Mouse (Mus musculus) hindlimb bud, embryonic 11.5 days (tissue): Measurements from ENCODE around the gene Depdc1b.

ENCODE experiments used
- DNase-seq: peaks from one replicate; pipeline ENCODE4 v3.0.0-alpha.2; 2012; ENCODE audit warnings: low read depth, low spot score; ENCODE audit errors: extremely low spot score

The Depdc1b gene

GRCm38 (mm10) chr13:108431776-108432175 is 115.6 kb downstream of the Depdc1b start:
- no peak for DNase-seq

- no peak for DNase-seq
Observed at GRCm38 (mm10) chr13:108435687-108436086, 119.6 kb downstream of the Depdc1b start.

- DNase-seq: no peak
Observed at GRCm38 (mm10) chr13:108437424-108437823, 121.3 kb downstream of the Depdc1b start.

- no peak for DNase-seq
Observed at GRCm38 (mm10) chr13:108439012-108439411, 122.9 kb downstream of the Depdc1b start.

GRCm38 (mm10) chr13:108448348-108448931 is 132.3 kb downstream of the Depdc1b start:
- DNase-seq: no peak

- no peak for DNase-seq
Observed at GRCm38 (mm10) chr13:108449116-108450097, 133.3 kb downstream of the Depdc1b start, which contains the start of gene Pde4d. TSS of gene Pde4d (plus strand) at chr13:108449948.

GRCm38 (mm10) chr13:108451122-108451521 is 135.0 kb downstream of the Depdc1b start:
- DNase-seq: no peak

GRCm38 (mm10) chr13:108453064-108453919 is 137.2 kb downstream of the Depdc1b start:
- no peak for DNase-seq
